Mouse (Mus musculus) hindbrain, embryonic 14.5 days (tissue): ENCODE measurements around the gene Anxa1. TPM values are rescaled to one million over a fixed set of nuclear protein-coding genes. Genes with fewer than 3 reads are reported as not detected.

ENCODE experiments used
- ATAC-seq: fragments of 200-750 bp; cut with Nextera tagmentation; 2 replicates; pipeline ENCODE4 v1.8.0; 2017; ENCODE audit warnings: moderate number of reproducible peaks, mild to moderate bottlenecking, moderate TSS enrichment, moderate library complexity; ENCODE audit not compliant: low FRiP score
- DNase-seq: peaks from one replicate; pipeline ENCODE4 v3.0.0-alpha.2; 2015; ENCODE audit warnings: low spot score
- H3K27ac ChIP-seq: fragments of 300-500 bp; sonication (generic); 2 replicates; pipeline ENCODE4 v1.5.1; 2014; ENCODE audit warnings: mild to moderate bottlenecking, moderate library complexity
- H3K27me3 ChIP-seq: fragments of 300-500 bp; sonication (generic); 2 replicates; pipeline ENCODE4 v1.6.1; 2014; ENCODE audit warnings: mild to moderate bottlenecking, low read length, mixed read lengths; ENCODE audit not compliant: control insufficient read depth, insufficient read depth
- H3K36me3 ChIP-seq: fragments of 300-500 bp; sonication (generic); replicated peaks from 2 replicates; pipeline ENCODE4 v1.6.1; 2014; ENCODE audit not compliant: control insufficient read depth, insufficient read depth
- H3K4me1 ChIP-seq: fragments of 300-500 bp; sonication (generic); replicated peaks from 2 replicates; pipeline ENCODE4 v1.6.1; 2014; ENCODE audit warnings: antibody characterized with exemption, low read length, mixed read lengths; ENCODE audit not compliant: control insufficient read depth, insufficient read depth
- H3K4me2 ChIP-seq: fragments of 300-500 bp; sonication (generic); replicated peaks from 2 replicates; pipeline ENCODE4 v1.6.1; 2014; ENCODE audit warnings: mild to moderate bottlenecking, moderate library complexity
- H3K4me3 ChIP-seq: fragments of 300-500 bp; sonication (generic); replicated peaks from 2 replicates; pipeline ENCODE4 v1.5.1; 2014; ENCODE audit warnings: mild to moderate bottlenecking, low read length
- H3K9ac ChIP-seq: fragments of 300-500 bp; sonication (generic); 2 replicates; pipeline ENCODE4 v1.6.1; 2014
- H3K9me3 ChIP-seq: fragments of 300-500 bp; sonication (generic); 2 replicates; pipeline ENCODE4 v1.6.1; 2016; ENCODE audit warnings: low read length; ENCODE audit not compliant: control insufficient read depth
- WGBS: fragments of 180-500 bp; shearing (Covaris S2); extraction: QIAGEN DNeasy Blood & Tissue Kit; methylation state at CpG from one replicate; pipeline ENCODE4 v1.1.7; 2014; 5-methylcytosine and 5-hydroxymethylcytosine counted together
- polyA plus RNA-seq: library from polyadenylated mRNA; unstranded; fragments of >200 nt; fragmentation: Nextera tagmentation; extraction: Ambion mirVana; gene quantifications from 2 replicates; pipeline ENCODE4 v1.2.1, GENCODE M21; 2014

Anxa1 gene
- polyA plus RNA-seq, 1 experiment from 2014 or later: 9.4 TPM

DNA sequence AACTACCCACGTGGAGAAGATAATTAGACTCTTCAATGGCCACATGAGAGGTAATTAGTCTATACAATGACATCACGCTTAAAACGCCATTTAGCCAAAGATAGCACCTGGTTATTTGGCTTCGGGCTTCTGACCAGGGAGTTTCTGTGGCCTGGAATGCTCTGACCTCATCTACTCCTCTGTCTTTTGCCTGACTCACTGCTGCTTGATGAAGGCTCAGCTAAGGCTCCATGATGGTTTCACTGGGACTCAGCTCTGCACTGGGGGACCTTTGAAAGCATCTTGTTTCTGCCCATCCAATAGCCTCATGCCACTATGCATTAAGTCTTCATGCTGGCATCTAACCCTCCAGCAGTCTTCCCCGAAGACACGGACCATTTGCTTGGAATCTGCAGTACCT, 2.5 kb downstream of the Anxa1 start:
- H3K4me2 ChIP-seq: no peak overlapping the region
- DNase-seq: no peak
- H3K27ac ChIP-seq: no peak overlapping the region
- H3K9ac ChIP-seq: no peak overlapping the region
- ATAC-seq: no peak; the same call in 1 of the 2 replicates
- 77% methylated on average over 6 of the region's 6 CpGs for WGBS
- H3K4me1 ChIP-seq: no peaks in the 10 kb centered on the region
- H3K36me3 ChIP-seq: no peaks in the 10 kb centered on the region
- no peak overlapping the region for H3K4me3 ChIP-seq
- no peaks in the 10 kb centered on the region for H3K9me3 ChIP-seq
- no peaks in the 10 kb centered on the region for H3K27me3 ChIP-seq

DNA sequence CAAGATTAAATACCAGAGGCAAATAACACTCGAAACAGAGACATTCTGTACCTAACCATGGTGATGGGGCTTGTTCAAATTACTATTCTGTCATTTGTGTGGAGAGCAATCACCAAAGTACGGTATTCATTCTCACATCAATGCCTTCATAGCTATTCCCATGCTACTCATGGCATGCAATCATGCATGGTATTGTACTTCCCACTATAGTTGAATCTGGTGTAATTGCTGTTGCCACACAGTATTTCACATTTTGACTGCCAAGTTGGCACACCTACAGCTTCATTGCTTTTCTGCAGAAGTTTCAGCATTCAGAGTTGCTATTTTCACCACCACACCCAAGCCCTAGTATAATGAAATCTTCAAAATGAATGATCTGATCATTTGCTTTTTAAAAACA, 4.4 kb downstream of the Anxa1 start:
- H3K27me3 ChIP-seq: no peaks in the 10 kb centered on the region
- no peak for ATAC-seq
- no peak overlapping the region for H3K4me2 ChIP-seq
- H3K9ac ChIP-seq: no peak overlapping the region
- no peak overlapping the region for H3K4me3 ChIP-seq
- no peaks in the 10 kb centered on the region for H3K4me1 ChIP-seq
- no peak for DNase-seq
- H3K9me3 ChIP-seq: no peaks in the 10 kb centered on the region
- H3K27ac ChIP-seq: no peak overlapping the region
- no peaks in the 10 kb centered on the region for H3K36me3 ChIP-seq
- WGBS: 68% methylated on average over 2 of the region's 2 CpGs

DNA sequence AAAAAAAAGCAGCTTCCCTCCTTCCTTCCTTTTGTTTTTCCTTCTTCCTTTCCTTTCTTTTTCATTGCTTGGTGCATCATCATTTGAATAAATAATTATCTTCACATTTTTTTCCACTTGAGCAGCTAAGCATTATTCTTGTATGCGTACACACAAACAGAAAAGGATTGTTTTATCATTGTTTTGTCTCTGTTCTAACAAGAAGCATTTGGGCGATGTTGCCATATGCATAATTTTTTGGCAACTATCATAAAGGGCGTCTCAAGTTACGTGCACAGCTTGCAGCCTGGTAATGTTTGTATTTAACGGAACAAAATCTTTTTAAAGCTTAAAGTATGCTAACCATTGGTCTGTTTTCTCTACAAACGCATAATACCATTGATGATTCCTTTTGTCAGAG, 5.1 kb downstream of the Anxa1 start:
- WGBS: 71% methylated on average over 6 of the region's 6 CpGs
- no peaks in the 10 kb centered on the region for H3K27me3 ChIP-seq

DNA sequence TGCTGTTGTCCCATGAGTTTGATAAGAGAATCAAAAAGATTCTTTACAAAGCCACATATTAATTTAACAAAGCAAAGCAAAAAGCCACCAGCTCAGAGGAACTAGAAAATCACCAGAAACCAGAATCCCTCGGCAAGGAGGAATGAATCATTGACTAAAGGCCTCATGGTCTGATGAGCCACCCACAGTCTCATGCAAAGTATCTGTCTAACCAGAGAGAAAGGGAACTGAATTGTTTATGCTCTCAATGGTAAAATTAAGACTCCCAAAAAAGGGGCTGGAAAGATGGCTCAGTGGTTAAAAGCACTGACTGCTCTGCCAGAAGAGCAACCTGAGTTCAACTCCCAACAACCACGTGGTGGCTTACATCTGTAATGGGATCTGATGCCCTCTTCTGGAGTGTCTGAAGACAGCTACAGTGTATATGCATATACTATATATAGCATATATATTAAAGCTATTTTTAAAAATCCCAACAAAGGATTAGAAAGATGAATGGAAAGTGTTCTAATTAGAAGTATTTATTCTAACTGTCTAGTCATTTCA, 9.5 kb downstream of the Anxa1 start:
- ATAC-seq (no peak), DNase-seq (no peak)
- Histone ChIP-seq H3K27ac (no peak overlapping the region), H3K4me3 (no peak overlapping the region), H3K27me3 (no peaks in the 10 kb centered on the region), H3K9ac (no peak overlapping the region), H3K9me3 (no peaks in the 10 kb centered on the region), H3K4me1 (no peaks in the 10 kb centered on the region), H3K36me3 (no peaks in the 10 kb centered on the region), H3K4me2 (no peak overlapping the region)
- WGBS: 67% methylated on average over 2 of the region's 2 CpGs

More for the DNA sequence above, 5.1 kb downstream of the Anxa1 start:
- Histone ChIP-seq H3K9me3 (no peaks in the 10 kb centered on the region), H3K9ac (no peak overlapping the region), H3K4me2 (no peak overlapping the region), H3K4me3 (no peak overlapping the region), H3K4me1 (no peaks in the 10 kb centered on the region), H3K27ac (no peak overlapping the region), H3K36me3 (no peaks in the 10 kb centered on the region)
- ATAC-seq (no peak), DNase-seq (no peak)

DNA sequence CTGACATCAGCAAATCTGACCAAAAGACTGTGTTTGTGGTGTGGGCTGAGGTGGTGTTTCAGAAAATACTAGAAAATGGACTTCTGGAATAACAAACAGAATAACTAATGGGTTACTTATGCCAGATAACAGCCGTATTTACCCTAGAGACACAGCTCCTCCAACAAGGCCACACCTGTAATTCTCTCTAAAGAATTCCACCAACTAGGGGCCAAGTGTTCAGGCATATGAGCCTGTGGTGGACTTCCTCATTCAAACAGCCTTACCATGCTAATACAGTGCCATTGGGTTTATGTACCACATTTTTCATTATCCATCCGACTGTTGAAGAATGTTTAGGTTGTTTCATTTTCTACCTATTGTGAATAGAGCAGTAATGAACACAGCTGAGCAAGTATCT, 20.6 kb downstream of the Anxa1 start:
- no peaks in the 10 kb centered on the region for H3K4me1 ChIP-seq
- no peak overlapping the region for H3K27ac ChIP-seq
- H3K36me3 ChIP-seq: no peaks in the 10 kb centered on the region
- ATAC-seq: no peak
- WGBS: 97% methylated on average over 2 of the region's 2 CpGs
- H3K27me3 ChIP-seq: no peaks in the 10 kb centered on the region
- H3K9ac ChIP-seq: no peak overlapping the region
- no peaks in the 10 kb centered on the region for H3K9me3 ChIP-seq
- DNase-seq: no peak
- H3K4me2 ChIP-seq: no peak overlapping the region
- H3K4me3 ChIP-seq: no peak overlapping the region

DNA sequence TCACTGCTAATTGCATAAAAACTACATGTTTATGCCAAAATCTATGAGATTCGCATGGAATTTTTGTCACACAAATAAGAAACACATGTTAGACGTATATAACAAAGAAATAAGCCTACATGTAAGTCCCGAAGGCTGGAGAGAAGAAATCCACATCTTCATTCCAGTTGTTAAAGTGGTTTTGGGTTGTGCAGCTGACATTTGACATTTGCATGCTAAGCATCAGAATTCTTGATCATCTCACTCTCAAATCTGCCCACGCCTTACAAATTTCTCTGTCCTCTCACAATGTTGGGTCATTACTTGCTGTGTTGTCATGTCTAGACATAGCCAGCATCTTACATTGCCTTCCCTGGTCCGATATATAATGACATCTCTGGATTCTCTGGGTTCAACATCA, 24.2 kb downstream of the Anxa1 start:
- H3K27me3 ChIP-seq: no peaks in the 10 kb centered on the region
- ATAC-seq: no peak

DNA sequence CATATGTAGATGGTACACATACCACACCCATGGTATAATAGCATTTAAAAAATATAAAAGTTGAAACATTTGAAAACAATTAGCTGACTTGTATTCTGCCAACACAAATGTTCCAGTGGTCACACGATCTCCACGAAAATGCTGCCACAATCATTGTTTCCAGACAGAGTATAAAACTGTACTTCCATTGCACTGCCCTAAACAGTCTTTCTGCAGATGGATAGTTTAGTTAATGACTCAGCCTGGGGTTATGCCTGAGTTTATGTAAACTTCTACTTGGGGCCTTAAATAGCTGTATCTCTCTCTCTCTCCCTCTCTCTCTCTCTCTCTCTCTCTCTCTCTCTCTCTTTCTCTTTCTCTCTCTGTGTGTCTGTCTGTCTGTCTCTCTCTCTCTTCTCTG, 24.7 kb downstream of the Anxa1 start:
- Histone ChIP-seq H3K9ac (no peak overlapping the region), H3K27me3 (no peaks in the 10 kb centered on the region), H3K4me1 (no peaks in the 10 kb centered on the region), H3K9me3 (no peaks in the 10 kb centered on the region), H3K4me2 (no peak overlapping the region), H3K27ac (no peak overlapping the region), H3K4me3 (no peak overlapping the region), H3K36me3 (no peaks in the 10 kb centered on the region)
- DNase-seq: no peak
- ATAC-seq: no peak
- 86% methylated on average over 2 of the region's 2 CpGs for WGBS

More for the DNA sequence above, 24.2 kb downstream of the Anxa1 start:
- no peaks in the 10 kb centered on the region for H3K4me1 ChIP-seq
- H3K9ac ChIP-seq: no peak overlapping the region
- H3K27ac ChIP-seq: no peak overlapping the region
- no peaks in the 10 kb centered on the region for H3K9me3 ChIP-seq
- no peak for DNase-seq
- WGBS: 91% methylated on average over 5 of the region's 5 CpGs
- no peak overlapping the region for H3K4me2 ChIP-seq
- no peaks in the 10 kb centered on the region for H3K36me3 ChIP-seq
- no peak overlapping the region for H3K4me3 ChIP-seq

DNA sequence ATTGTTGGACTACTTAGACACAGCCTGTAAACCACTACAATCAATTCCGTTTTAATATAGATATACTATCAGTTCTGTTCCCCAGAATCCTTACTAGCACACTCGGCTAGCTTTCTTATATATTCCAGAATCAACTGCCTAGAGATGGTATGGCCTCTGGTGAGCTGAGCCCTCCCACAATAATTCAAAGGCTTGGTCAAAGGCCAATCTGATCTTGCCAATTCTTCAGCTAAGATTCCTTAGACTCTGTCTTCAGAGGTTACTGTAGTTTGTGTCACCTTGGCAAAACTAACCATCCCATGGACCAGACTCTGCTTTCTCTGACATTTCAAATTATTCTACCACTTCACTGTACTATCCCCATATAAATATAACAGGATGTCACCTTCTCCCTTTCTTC, 25.4 kb downstream of the Anxa1 start:
- H3K27me3 ChIP-seq: no peaks in the 10 kb centered on the region
- no peaks in the 10 kb centered on the region for H3K9me3 ChIP-seq
- WGBS: 92% methylated on average over 2 of the region's 2 CpGs
- H3K4me2 ChIP-seq: no peak overlapping the region
- no peaks in the 10 kb centered on the region for H3K36me3 ChIP-seq
- no peak for ATAC-seq
- no peak overlapping the region for H3K4me3 ChIP-seq
- no peaks in the 10 kb centered on the region for H3K4me1 ChIP-seq
- no peak overlapping the region for H3K27ac ChIP-seq
- no peak overlapping the region for H3K9ac ChIP-seq
- DNase-seq: no peak

DNA sequence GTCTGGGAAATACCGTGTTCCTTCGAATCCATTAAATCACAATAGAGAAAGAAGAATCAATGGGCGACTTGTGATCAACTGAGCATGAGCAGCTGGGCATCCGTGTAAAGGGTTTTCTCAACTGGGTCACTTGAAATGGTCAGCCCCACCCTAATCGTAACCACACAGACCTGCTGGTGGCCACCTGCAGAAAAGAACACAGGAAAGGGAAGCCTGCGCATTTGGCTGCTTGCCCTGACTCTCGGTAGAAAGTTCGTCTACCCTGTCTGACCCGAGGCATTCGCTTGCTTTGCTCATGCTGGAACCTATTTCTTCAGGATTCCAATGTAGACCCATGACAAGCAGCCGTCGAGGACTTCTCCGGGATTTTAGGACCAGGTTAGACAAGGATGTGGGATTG, 25.8 kb downstream of the Anxa1 start:
- 90% methylated on average over 13 of the region's 13 CpGs for WGBS
- Histone ChIP-seq H3K27ac (no peak overlapping the region), H3K36me3 (no peaks in the 10 kb centered on the region), H3K4me3 (no peak overlapping the region), H3K27me3 (no peaks in the 10 kb centered on the region), H3K4me2 (no peak overlapping the region), H3K9me3 (no peaks in the 10 kb centered on the region), H3K9ac (no peak overlapping the region), H3K4me1 (no peaks in the 10 kb centered on the region)
- no peak for ATAC-seq
- DNase-seq: no peak

DNA sequence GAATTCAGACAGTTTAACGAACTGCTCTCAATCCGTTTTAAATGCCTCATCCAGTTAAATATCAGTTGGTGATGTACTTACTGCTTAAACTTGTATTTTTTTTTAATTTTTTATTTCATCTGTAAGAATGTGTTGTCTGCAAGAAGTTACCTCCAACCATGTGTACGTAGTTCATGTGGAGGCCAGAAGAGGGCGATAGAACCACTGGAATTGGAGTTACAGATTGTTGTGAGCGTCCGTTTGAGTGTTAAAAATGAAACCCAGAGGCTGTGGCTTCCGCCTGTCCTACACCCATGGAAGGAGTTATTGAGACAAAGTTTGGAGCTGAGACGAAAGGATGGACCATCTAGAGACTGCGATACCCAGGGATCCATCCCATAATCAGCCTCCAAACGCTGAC, 27.5 kb downstream of the Anxa1 start:
- Histone ChIP-seq H3K9me3 (no peaks in the 10 kb centered on the region), H3K27ac (no peak overlapping the region), H3K9ac (no peak overlapping the region), H3K4me2 (no peak overlapping the region), H3K4me1 (no peaks in the 10 kb centered on the region), H3K4me3 (no peak overlapping the region), H3K27me3 (no peaks in the 10 kb centered on the region), H3K36me3 (no peaks in the 10 kb centered on the region)
- WGBS: 75% methylated on average over 10 of the region's 10 CpGs
- ATAC-seq (no peak), DNase-seq (no peak)
